Mouse (Mus musculus) cerebellum, adult 9-11 months (tissue): ENCODE measurements at regions not wholly inside any gene's neighbourhood (a gene's known extent, or its start where the extent isn't known, plus 50 kb on each side); places are given as distances from the start of the nearest gene placed in this dataset.

Experiments used
- DNase-seq: peaks from one replicate; pipeline ENCODE4 v3.0.0; 2022

DNA sequence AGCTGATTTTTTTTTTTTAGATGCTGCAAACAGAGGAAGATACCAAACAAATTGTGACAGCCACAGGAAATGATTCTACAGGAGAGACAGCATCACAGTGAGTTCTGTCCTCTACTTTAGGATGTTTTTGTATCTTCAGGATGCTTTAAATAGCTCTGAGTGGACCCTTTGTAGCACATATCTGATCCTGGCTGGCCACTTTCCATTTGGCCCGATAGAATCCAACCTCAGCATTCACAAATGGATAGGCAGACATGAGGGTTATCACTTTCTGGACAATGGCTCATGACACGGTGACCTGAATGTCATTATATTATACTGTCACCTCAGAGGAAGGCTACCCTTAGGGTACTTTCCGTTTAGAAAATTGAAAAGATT, 379.3 kb downstream of the Gm10295 start:
- DNase-seq: no peak

DNA sequence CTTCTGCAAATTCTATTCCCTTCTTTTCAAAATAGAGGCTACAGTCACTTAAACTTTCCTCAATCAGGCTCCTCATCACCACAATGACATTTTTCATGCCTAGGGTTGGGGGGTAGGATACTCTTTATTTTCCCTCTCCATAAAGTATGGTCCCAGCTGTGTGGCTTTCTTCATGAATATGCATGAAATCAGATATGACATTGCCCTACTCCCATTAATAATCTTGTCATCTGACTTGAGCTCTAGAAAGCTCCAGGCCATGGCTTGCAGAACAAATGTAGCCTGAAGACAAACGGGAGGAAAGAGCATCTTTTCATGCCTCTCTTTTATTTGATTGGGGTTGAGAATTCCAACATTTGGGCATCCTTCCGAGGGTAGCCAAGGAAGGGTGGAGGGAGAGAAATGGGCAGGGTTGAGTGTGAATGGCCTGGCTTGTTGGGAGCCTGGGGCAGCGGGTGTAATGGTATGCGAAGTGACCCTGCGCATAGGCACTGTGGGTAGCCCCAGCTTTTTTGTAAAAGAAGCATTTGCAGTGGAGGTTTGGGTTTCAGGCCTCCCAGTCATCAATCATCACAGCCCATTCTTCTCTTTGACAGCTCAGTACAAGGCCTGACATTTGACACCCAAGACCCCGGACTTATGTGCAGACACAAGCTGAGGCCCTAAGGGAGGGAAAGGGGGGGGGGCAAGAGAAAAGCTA, 379.8 kb downstream of the Gm10295 start:
- no peak for DNase-seq

DNA sequence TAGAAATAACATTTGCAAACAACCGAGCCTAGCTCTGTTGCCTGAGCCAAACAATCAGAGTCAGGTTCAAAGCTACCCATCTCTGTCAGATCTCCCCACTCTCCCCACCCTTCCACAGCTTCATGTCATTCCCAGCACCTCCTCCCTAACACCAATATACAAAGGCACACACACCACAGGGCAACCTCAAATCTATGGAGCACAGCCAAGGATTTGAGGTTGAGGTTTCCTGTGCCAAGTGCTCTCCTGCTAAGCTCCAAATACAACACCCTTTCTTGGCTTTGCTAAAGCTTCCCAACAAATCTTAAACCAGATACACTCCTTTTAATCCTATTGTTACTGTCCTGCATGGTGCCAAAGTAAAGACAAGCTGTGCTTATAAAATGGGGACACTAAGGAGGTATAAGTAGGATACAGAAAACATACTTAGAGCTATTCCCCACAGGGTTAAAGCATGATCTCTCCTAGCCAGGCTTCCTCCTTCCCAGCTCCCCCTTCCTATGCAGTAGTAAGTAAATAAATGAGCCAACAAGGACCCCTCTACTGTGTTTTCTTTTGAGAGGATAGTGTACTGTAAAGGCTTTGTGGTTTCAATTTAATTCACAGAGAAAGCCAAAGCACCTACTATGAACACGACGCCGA, 398.8 kb downstream of the Gm10295 start:
- DNase-seq: no peak

- DNase-seq: no peak
Observed at GRCm38 (mm10) chr7:70948281-70948680, 403.0 kb downstream of the Gm10295 start.

DNA sequence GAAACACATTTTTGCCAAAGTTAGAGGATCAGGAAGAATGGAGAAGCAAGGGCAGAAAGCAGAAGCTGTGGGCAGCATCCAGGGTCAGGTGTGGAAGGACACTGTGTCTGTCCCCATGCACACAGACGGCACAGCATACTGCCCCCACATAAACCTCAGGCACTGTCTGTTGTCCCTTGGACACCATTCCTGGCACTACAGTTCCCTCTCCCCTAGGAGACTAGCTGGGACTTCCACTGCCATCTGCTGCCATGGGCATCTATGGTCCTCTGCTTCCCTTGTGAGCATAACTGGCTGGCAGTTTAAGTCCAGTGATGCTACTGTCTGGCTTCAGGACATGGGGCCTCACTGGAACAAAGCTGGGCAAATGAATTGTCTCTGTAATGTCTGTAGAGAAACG, 405.0 kb downstream of the Gm10295 start:
- peak; percentile 45 for DNase-seq

GRCm38 (mm10) chr7:70930911-70931310, 420.4 kb downstream of the Gm10295 start:
- no peak for DNase-seq

GRCm38 (mm10) chr7:70929935-70930334, 421.4 kb downstream of the Gm10295 start:
- DNase-seq: no peak

GRCm38 (mm10) chr7:70928001-70928400, 423.3 kb downstream of the Gm10295 start:
- no peak for DNase-seq

- no peak for DNase-seq
Observed at GRCm38 (mm10) chr7:70917016-70917415, 434.3 kb downstream of the Gm10295 start.

DNA sequence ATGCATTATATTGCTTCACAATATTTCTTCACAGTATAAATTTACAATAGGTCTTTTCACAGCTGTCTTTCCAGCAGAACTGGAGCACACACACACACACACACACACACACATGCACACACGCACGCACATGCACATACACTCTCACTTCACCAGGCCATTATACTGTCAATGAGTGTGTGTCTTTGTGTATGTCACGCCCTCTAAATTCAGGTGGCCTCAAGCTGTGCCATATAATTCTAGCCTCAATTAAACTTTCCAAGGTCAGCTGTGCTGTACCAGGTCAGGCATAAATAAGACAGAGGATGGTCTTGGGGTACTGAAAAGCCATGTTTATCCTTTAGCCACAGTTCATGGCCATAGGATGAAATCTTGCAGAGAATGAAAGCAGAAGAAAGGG, 442.4 kb downstream of the Gm10295 start:
- no peak for DNase-seq

- no peak for DNase-seq
Observed at GRCm38 (mm10) chr7:70891700-70892099, 459.6 kb downstream of the Gm10295 start.

- DNase-seq: no peak
Observed at GRCm38 (mm10) chr7:70880496-70880895, 470.8 kb downstream of the Gm10295 start.

DNA sequence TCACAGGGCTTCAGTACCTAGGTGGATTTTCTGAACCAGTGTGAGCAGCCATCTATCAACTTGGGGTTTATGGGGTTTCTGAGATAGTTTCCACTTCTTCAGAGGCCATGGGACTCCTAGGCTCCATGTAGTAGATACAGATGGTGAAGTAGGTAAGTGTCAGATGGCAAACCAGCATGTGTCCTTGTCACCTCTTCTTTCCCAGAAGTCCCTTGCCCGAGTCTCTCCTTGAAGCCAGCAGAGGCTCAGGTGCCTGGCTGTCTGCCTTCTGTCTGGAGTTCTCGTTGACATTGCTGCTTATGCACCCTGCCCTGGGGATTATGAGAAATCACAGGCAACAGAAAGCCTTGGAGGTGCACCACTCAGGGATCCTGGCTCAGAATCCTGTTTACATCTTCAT, 476.9 kb downstream of the Gm10295 start:
- DNase-seq: peak; percentile 80

GRCm38 (mm10) chr7:70870841-70871534, 480.3 kb downstream of the Gm10295 start:
- DNase-seq: no peak

GRCm38 (mm10) chr7:70869125-70869524, 482.2 kb downstream of the Gm10295 start:
- DNase-seq: no peak

- DNase-seq: no peak
Observed at GRCm38 (mm10) chr7:70859957-70860356, 491.3 kb downstream of the Gm10295 start.

DNA sequence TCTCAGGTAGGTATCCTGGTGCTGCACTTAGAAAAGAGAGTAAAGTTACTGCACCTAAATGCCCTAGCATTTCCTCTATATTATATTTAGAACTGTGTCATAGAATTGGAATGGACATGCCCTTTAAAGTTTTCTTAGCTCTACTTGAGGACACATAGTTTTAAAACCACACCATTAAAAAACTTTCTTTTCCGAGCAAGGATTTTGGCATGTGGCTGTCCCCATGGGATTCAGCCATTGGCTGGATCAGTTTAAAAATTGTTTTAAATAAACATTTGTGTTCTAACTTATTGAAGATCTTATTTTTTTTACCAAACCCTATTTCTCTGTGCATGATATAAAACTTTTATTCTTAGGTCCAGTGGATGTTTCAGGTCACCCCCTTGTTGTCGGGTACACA, 484.2 kb upstream of the Nr2f2 start:
- no peak for DNase-seq

DNA sequence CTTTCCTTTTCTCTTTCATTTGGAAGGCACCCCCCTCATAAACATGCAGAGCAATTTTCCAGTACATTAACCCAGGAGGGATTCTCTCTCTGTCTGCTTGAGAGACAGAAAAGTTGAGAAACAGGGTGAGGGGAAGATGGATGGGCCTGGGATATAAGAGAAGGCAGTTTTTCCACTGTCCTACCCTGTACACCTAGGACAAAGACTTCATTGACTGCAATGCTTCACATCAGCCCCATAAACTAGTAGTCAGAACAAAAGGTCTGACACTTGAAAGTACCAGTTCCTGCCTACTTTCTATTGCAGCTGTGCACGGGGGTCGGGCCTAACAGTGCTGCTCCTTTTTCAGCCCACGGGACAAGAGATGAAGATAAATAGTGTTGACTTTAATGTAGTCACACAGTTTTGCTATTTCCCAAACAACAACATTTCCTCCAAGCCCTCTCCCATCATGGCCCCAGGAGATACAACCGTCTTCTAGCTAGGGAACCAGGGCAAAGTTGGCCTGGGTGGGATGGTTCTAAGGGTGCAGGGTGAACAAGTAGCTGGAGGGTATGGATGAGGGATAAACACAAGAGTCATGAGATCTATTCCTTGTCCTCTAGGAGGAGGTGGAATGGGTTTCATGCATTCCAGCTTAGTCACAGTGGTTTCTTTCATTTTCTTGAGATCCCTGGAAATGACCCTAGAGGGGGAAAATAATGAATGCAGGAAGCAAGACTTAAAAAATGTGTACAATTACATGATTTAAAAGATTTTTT, 481.7 kb upstream of the Nr2f2 start:
- DNase-seq: no peak

- DNase-seq: no peak
Observed at GRCm38 (mm10) chr7:70847450-70847993, 481.0 kb upstream of the Nr2f2 start.

DNA sequence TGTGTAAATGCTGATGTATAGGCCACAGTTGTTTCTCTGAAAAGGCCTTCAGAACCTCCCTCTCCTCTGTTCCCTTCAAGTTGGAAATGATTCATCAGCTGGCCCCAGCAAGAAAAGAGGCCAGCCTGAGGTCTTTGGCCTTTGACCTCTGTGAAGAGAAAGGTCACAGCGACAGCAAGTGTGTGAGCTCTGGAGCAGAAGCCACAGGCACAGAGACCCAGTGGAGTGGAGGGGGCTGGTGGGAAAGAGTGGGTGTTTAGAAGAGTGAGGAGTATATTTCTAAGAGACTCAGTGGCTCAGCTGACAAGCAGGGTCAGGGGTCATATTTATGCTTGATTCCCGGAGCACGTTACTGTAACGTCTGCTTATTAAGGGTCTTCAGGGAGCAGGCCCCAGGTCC, 479.5 kb upstream of the Nr2f2 start:
- no peak for DNase-seq

DNA sequence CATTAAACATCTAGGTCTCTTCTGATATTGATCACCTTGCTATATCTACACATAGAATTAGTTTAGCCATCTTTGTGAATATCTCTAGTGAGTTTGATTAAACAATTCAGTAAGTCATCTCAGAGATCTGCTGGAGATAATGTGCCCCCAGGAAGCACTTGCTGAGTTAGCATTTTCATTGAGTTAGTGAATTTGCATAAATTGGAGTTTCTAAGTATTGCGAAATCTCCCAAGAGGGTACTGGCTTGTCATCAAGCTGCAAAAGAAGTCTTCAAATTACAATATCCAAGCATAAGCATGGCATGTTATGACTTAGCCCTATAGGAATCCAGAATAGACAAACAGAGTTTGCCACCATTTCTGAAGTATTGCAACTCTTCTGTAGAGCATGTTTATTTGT, 473.6 kb upstream of the Nr2f2 start:
- no peak for DNase-seq

- no peak for DNase-seq
Observed at GRCm38 (mm10) chr7:70839190-70839589, 472.7 kb upstream of the Nr2f2 start.

DNA sequence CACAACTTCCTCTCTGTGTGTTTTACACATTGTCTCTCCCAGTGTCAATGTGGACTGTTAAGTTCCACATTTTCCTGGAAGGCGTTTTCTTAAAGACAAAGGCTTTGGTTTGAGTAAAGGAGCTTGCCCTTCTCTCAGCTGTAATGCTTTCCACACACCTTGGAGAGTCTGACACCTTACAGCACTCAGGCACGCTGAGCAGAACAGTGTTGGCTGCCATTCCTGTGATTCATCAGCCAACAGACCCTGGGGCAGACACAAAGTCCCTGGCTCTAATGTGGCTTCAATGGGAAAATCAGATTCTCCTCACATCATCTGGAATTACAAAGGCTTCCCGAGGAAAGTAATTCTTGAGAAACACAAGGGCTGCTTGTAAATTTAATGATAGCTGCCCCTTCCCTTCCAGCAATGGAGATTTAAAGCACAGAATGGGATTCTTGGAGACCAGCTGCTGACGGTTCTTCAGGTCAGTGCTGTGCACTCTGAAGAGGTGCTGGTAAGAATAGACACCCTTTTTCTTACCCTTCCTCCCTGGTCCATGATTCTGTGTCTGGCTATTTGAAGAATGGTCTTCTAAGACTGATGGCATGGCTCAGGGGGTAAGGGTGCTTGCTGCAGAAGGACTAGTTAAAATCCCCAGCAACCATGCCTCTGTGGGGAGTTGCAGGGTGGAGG, 468.4 kb upstream of the Nr2f2 start:
- DNase-seq: no peak
